Mouse (Mus musculus) ES-E14 (cell line): ENCODE measurements around the gene Cyp26a1. TPM values are rescaled to one million over a fixed set of nuclear protein-coding genes. Genes with fewer than 3 reads are reported as not detected.

Experiments used
- DNase-seq: peaks from one replicate; pipeline ENCODE4 v3.0.0-alpha.2; 2013; ENCODE audit warnings: low read depth, low spot score
- H3K27ac ChIP-seq: 2 replicates; pipeline ENCODE4 v1.5.1; 2012; ENCODE audit warnings: low read depth, mild to moderate bottlenecking, low read length, moderate library complexity, mixed read lengths; ENCODE audit not compliant: poor library complexity, insufficient read depth, severe bottlenecking
- H3K36me3 ChIP-seq: 2 replicates; pipeline ENCODE4 v1.6.1; 2012; ENCODE audit warnings: mild to moderate bottlenecking, low read length, moderate library complexity, mixed read lengths; ENCODE audit not compliant: control insufficient read depth, poor library complexity, insufficient read depth, severe bottlenecking
- H3K4me1 ChIP-seq, 2 experiments: fragments of 150-350 bp in 1 of 2; sonication (generic) in 1 of 2; 2 replicates each; pipeline ENCODE4 v1.6.1; 2012; ENCODE audit warnings: low read length in 2 of 2, mild to moderate bottlenecking in 1 of 2, mixed read lengths in 1 of 2; ENCODE audit not compliant: control insufficient read depth in 2 of 2, insufficient read depth in 2 of 2, poor library complexity in 1 of 2
- H3K4me3 ChIP-seq, 2 experiments: fragments of 150-350 bp in 1 of 2; sonication (generic) in 1 of 2; 2 replicates each; pipeline ENCODE4 v1.5.1; 2012; ENCODE audit warnings: low read length in 2 of 2, low read depth in 1 of 2, mild to moderate bottlenecking in 1 of 2, mixed read lengths in 1 of 2; ENCODE audit not compliant: insufficient read depth in 1 of 2, poor library complexity in 1 of 2, severe bottlenecking in 1 of 2
- H3K9ac ChIP-seq: 2 replicates; pipeline ENCODE4 v1.6.1; 2012; ENCODE audit warnings: low read depth, mild to moderate bottlenecking, low read length, mixed read lengths; ENCODE audit not compliant: poor library complexity, insufficient read depth, severe bottlenecking
- H3K9me3 ChIP-seq: fragments of 150-350 bp; sonication (generic); 2 replicates; pipeline ENCODE4 v1.6.1; 2012; ENCODE audit warnings: low read depth, mild to moderate bottlenecking, low read length; ENCODE audit not compliant: control insufficient read depth, insufficient read depth
- CHD2 ChIP-seq: IDR thresholded peaks from 2 replicates; pipeline ENCODE4 v1.6.1; 2014; ENCODE audit warnings: mild to moderate bottlenecking, low read depth, low read length, inconsistent platforms
- HCFC1 ChIP-seq: IDR thresholded peaks from 2 replicates; pipeline ENCODE4 v1.6.1; 2012; ENCODE audit warnings: low read length, inconsistent platforms, borderline replicate concordance; ENCODE audit not compliant: insufficient read depth
- MAFK ChIP-seq: IDR thresholded peaks from 2 replicates; pipeline ENCODE4 v1.6.1; 2014; ENCODE audit warnings: mild to moderate bottlenecking, low read depth, low read length, inconsistent platforms; ENCODE audit not compliant: insufficient read depth
- ZC3H11A ChIP-seq: IDR thresholded peaks from 2 replicates; pipeline ENCODE4 v1.6.1; 2012; ENCODE audit warnings: low read depth, mild to moderate bottlenecking, inconsistent platforms, low read length, borderline replicate concordance
- ZNF384 ChIP-seq: IDR thresholded peaks from 2 replicates; pipeline ENCODE4 v1.6.1; 2012; ENCODE audit warnings: low read depth, low read length, inconsistent platforms
- in situ Hi-C, 2 experiments: fragments of 600-800 bp; cut with MboI; formaldehyde crosslinking; loops; one replicate each; pipeline ENCODE4 v1.15.1; 2025; ENCODE audit warnings: low sequenced_read_pairs in 2 of 2, inconsistent platforms in 1 of 2; ENCODE audit not compliant: unreplicated experiment in 2 of 2
- total RNA-seq: library from RNA; depleted of rRNA; stranded (reverse); fragments of 300-350 nt; gene quantifications from 2 replicates; pipeline ENCODE4 v1.2.3, GENCODE M21; 2012

Cyp26a1 gene
- total RNA-seq, 1 experiment, result 5.7 TPM

GRCm38 (mm10) chr19:37715980-37716379 is 18.4 kb downstream of the Cyp26a1 start:
- Histone ChIP-seq H3K9ac (no peak overlapping the region), H3K36me3 (no peaks in the 10 kb centered on the region), H3K27ac (no peak overlapping the region), H3K4me1 (0 out of 4 replicates have a peak, but pooled peaks cover 0 to 1% of the 10 kb centered on the region in 2 experiments), H3K9me3 (no peaks in the 10 kb centered on the region), H3K4me3 (no peak overlapping the region)
- in situ Hi-C loops, result no loop called here
- DNase-seq, result no peak
- TF ChIP-seq CHD2 (no peak), MAFK (no peak), ZNF384 (no peak), HCFC1 (no peak), ZC3H11A (no peak)

- Histone ChIP-seq H3K9me3 (no peaks in the 10 kb centered on the region), H3K27ac (no peak overlapping the region), H3K4me3 (no peak overlapping the region), H3K9ac (no peak overlapping the region), H3K36me3 (no peaks in the 10 kb centered on the region), H3K4me1 (0 out of 4 replicates have a peak, but pooled peaks cover 0 to 1% of the 10 kb centered on the region in 2 experiments)
- in situ Hi-C loops, result no loop called here
- no peak for TF ChIP-seq MAFK
- no peak for TF ChIP-seq ZNF384
- no peak for TF ChIP-seq ZC3H11A
- TF ChIP-seq HCFC1, result no peak
- no peak for TF ChIP-seq CHD2
- DNase-seq, result no peak
These were observed 19.1 kb downstream of the Cyp26a1 start for GRCm38 (mm10) chr19:37716524-37717175.

GRCm38 (mm10) chr19:37719166-37719565 is 21.6 kb downstream of the Cyp26a1 start:
- Histone ChIP-seq H3K9ac (no peak overlapping the region), H3K9me3 (no peaks in the 10 kb centered on the region), H3K4me3 (no peak overlapping the region), H3K36me3 (no peaks in the 10 kb centered on the region), H3K4me1 (0 out of 4 replicates have a peak, but pooled peaks cover 0 to 1% of the 10 kb centered on the region in 2 experiments), H3K27ac (no peak overlapping the region)
- in situ Hi-C loops, result no loop called here
- no peak for TF ChIP-seq CHD2
- TF ChIP-seq HCFC1, result no peak
- no peak for TF ChIP-seq ZC3H11A
- no peak for TF ChIP-seq ZNF384
- no peak for TF ChIP-seq MAFK
- DNase-seq, result no peak

- no peaks in the 10 kb centered on the region for H3K9me3 ChIP-seq
- TF ChIP-seq MAFK, result no peak
- no peak for TF ChIP-seq CHD2
- no peak for TF ChIP-seq ZNF384
- TF ChIP-seq HCFC1, result no peak
- TF ChIP-seq ZC3H11A, result no peak
- no peak overlapping the region for H3K9ac ChIP-seq
- H3K4me3 ChIP-seq, result no peak overlapping the region
- H3K27ac ChIP-seq, result no peak overlapping the region
- in situ Hi-C loops, result no loop called here
- H3K4me1 ChIP-seq, result no peaks in the 10 kb centered on the region
- DNase-seq, result no peak
- no peaks in the 10 kb centered on the region for H3K36me3 ChIP-seq
These were observed 27.0 kb downstream of the Cyp26a1 start for GRCm38 (mm10) chr19:37724591-37724990.
